Mouse (Mus musculus) layer of hippocampus, adult 18-20 months (tissue): Measurements from ENCODE around the gene Elavl3. TPM values are rescaled to one million over a fixed set of nuclear protein-coding genes. Genes with fewer than 3 reads are reported as not detected.
A peak's percentile ranks its signal among the peaks of the same experiment; 100 is the strongest.
"Not testable (repeated sequence)": the region's sequence is repeated elsewhere in the genome, so short reads cannot be mapped to it uniquely, and the experiment has no call there.

Experiments used
- DNase-seq, 2 experiments: peaks; one replicate each; pipeline ENCODE4 v3.0.0; 2022; ENCODE audit warnings: low spot score in 2 of 2
- long read RNA-seq: library from polyadenylated mRNA; stranded (forward); transcript quantifications from one replicate; pipeline ENCODE4 v2.0.0, GENCODE M21; 2021
- total RNA-seq, 2 experiments: library from RNA; stranded (reverse); gene quantifications; 2 replicates each; pipeline ENCODE4 v1.2.3; 2021

The Elavl3 gene
- 100 to 1,000 TPM; 168 to 172 TPM for total RNA-seq
- long read RNA-seq, full-length matches to known transcripts, result 1 of 44 reads
- long read RNA-seq, partial matches to known transcripts, result 1 of 44 reads
- long read RNA-seq, other reads (novel, unspliced or antisense), result 42 of 44 reads

- DNase-seq, result peak; percentile 80 to 88
Measured at GRCm38 (mm10) chr9:22051958-22052254, at the start of gene Elavl3. TSS of gene Elavl3 (minus strand) at chr9:22052023.

GRCm38 (mm10) chr9:22099922-22100321, 48.1 kb upstream of the Elavl3 start:
- DNase-seq, result no peak

DNA sequence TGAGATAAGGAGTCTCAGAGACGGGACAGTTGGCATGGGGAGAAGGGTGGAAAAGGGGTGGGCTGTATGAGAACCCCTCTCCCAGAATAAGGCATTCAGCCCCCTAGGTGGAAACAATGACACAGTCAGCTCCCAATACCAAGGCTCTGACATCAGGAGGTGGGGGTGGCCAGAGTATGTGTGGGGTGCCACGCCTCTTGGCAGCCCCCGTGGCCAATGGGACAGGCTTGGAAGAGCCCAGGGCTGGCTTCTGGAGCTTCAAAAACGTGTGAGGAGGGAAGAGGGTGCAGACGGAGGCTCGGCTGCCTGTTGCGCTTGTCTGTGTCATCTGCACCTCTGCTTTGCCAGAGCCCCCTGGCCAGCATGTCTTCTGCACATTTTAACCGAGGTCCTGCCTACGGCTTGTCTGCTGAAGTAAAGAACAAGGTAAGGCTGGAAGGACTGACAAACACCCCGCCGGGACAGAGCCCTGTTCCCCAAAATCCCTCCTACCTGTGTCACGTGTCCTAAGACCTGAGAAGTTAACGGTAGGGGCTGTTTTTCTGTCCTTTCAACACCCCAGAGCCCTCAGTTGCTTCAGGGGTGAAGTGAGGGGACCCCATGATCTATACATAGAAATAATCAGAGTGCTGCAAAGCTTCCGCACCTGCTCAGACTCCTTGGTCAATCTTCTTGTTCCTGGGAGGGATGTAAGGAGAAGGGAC, 47.3 kb upstream of the Elavl3 start, which contains the start of gene Cnn1:
Cnn1 (plus strand) TSS at position 224 of the 704 bp plus-strand sequence.
- DNase-seq, result no peak

DNA sequence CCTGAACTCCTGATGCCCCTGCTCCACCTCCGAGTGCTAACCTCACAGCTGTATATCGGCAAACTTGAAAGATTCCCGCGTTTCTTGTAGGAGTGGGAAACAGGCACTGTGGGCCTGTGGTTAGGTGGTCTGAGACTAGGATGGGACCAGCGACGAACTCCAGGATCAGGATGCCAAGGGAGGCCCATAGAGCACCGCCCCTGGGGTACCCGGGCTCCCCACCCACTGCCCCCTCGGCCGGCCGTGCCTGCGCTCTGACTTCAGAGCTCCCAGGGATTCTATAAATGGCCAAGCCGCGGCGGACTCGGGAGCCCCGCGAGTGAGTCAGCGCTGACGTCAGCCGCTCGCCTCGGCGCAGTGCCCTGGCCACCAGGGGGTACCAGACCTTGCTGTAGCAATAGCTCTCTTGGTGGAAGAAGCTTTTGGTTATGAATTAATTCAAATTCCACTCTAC, 44.1 kb upstream of the Elavl3 start:
- DNase-seq, result peak; percentile 62 to 71

GRCm38 (mm10) chr9:22092746-22093145, 40.9 kb upstream of the Elavl3 start:
- no peak for DNase-seq

GRCm38 (mm10) chr9:22089986-22090385, 38.2 kb upstream of the Elavl3 start:
- DNase-seq, result no peak

- no peak for DNase-seq
Measured at GRCm38 (mm10) chr9:22089281-22089680, 37.5 kb upstream of the Elavl3 start.

DNA sequence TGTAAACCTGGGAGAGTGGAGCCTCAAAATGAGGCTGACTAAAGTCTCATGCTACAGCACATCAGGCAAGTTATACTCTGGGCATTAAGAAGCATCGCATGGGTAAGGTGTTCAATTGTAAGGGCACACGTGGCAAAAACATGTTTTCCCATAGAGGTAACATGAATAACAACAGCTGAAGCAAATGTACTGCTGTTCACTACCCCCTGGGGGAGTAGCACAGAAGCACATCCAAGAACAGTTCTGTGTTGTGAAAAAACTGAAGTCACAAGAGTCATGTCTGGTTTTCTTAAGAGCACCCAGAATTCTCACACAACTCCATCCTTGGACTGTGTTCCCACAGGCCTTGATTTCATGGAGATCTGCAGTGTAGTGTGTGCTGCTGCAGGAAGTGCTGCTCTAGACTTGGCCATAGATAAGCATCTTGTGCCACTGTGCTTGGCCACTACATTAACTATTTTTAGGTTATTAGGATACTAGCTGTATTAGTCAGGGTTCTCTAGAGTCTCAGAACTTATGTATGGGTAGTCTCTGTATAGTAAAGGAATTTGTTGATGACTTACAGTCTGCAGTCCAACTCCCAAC, 35.3 kb upstream of the Elavl3 start:
- no peak for DNase-seq

- DNase-seq, result no peak
Measured at GRCm38 (mm10) chr9:22086012-22086411, 34.2 kb upstream of the Elavl3 start.

DNA sequence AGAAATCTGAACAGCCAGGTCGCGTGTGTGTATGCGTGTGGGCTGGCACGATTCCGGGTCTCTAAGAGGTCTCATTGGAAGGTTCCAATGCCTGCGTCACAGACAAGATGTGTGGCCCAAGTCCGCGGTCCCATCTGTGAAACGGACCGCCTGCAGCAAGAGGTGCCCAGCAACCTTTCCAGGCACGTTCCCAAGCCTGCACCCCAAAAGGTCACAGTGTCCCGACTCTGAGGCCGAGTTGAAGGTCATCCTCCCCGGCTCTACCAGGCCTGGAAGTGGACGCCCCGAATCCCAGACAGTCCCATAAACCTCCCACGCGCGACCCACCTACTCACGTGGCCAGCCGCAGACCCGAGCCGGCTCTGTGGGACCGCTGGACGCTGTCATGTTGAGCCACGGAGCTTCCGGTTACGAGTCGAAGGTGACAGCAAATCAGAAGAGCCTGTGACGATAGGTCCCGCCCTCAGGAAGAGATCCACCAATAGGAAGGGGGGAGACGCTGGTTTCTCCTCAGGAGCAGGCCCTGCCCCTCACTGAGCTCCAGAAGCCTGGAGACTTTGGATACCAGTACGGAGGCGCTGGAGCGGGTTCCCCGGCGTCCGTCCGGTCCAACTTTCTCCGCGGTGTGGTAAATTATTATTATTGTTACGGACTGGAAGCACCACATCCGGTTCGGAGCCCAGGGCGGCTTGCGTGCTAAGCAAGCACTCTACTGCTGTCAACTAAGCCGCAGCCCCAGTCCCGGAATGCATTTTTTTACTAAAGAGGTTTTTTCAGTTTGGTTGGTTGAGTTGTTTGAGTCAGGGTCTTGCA, 33.4 kb upstream of the Elavl3 start, which contains the start of gene Ecsit:
Ecsit (minus strand) TSS at position 417 of the 813 bp plus-strand sequence.
- DNase-seq, result peak; percentile 92 to 98

DNA sequence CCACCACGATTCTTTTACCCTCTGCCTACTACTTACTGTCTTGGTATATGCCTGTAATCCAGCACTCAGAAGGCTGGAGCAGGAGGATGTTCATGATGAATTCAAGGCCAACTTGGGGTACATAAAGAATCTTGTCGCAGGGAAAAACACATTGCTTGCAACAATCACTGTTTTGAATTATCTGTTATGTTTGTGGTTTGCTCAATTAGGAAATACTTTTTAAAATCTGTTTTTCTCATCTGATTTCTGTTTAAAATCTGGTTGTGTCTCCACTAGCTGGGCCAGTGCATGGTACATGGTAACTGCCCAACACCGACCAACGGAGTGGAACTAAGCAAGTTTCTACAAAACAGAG, 32.8 kb upstream of the Elavl3 start:
- no peak for DNase-seq

DNA sequence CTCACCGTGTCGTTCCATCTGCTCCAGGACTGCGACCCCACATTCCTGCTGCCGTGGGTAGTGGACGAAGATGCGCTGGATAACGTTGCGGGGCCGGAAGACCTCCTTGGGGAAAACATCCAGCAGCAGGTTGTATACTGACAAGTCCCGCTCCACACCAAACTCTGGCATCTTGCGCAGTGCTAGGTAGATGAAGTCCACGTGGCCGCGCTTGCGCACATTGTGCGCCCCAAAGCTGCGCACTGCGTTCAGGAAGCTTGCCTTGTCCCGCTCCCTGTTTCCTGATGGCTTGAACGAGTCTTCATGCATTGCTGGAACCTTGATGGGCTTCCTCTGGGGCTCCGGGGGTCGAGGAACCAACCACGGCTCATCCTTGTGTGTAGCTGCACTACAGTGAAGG, 24.4 kb upstream of the Elavl3 start:
- DNase-seq, result no peak

GRCm38 (mm10) chr9:22075778-22076177, 24.0 kb upstream of the Elavl3 start:
- not testable (repeated sequence) for DNase-seq

DNA sequence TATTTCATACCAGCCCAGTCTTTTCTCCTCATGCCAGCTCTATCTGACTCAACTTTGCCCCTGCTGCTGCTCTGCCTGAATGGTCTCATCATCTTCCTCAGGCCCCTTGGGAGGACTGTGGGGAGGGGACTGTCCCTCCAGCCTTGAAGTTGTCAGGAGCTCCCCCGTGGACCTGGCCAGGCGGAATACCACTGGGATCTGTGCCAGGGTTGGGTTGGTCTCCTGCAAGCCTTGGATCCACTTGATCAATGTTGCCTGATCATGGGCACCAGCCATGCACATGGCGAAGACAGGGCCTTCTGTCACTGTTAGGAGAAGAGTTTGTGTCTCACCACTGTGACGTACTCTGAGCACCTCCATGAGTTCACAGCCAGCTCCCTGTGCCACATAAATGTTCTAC, 20.5 kb upstream of the Elavl3 start:
- DNase-seq, result no peak

- peak; percentile 95 to 98 for DNase-seq
Measured at GRCm38 (mm10) chr9:22070791-22071573, 19.2 kb upstream of the Elavl3 start, which contains the start of the genes Gm49318 and Zfp653. TSS of gene Gm49318 (minus strand) at chr9:22071259. TSS of gene Zfp653 (minus strand) at chr9:22071376.

DNA sequence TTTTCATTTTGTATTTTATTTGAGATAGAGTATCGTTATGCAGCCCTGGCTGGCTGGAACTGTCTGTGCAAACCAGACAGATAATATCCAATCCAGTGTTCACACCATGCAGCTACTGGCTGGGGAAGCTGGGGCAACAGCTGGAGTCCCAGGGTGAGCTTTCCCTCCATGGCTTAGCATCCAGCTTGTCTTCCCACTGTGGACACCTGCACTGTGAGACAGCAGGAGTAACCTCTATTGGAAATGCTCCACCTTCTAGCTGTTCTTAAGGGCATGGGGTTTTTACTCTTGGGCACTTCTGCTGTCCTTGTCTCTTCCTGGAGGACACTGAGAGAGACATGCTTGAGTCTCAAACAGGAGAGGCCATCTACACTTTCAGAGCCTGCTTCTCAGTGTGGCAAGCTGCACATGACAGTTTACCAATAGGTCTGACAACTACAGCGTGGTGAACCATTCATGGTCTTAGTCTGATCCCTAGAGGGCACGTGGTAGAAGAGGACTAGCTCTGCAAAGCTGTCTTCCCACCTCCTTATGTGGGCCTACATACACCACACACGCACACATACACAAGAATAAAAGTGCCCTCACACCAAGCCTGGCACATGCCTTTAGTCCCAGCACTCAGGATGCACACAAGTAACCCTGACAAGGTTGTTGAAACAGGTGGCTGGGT, 18.2 kb upstream of the Elavl3 start:
- no peak for DNase-seq

DNA sequence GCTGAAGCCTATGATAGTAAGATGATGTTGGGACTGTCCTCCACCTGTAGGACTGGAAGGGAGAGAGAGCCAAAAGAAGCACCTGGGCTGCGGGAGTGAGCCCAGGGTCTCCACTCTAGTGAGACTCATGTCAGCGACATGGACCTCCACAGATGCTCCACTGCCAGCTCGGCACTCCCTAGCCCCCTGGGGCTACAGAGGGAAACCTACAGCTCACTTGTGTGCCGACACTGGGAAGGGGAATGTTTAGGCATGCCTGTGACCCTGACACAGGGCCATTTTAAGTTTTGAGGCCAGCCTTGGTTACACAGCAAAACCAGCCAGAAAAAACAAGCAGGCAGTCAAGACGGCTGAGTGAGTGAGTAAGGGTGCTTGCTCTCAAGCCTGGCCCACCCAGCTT, 15.4 kb upstream of the Elavl3 start:
- DNase-seq, result no peak

DNA sequence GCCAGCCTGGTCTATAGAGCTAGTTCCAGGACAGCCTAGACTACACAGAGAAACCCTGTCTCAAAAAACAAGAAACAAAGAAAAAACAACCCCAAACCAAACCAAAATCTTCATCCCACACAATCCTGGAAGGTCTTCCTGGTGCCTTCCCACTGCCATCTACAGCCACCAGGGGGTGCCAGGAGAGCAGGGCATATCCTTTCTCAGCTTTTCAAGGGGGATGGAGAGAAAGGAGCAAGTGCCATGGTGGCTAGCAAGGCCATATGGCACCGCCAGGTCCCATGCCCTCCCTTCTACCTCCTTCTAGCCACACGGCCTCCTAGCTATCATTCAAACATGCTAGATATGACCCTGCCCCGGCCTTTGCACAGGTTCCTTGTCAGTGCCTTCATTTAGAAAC, 14.6 kb upstream of the Elavl3 start:
- DNase-seq, result peak in 1 of 2 experiments; percentile 64

DNA sequence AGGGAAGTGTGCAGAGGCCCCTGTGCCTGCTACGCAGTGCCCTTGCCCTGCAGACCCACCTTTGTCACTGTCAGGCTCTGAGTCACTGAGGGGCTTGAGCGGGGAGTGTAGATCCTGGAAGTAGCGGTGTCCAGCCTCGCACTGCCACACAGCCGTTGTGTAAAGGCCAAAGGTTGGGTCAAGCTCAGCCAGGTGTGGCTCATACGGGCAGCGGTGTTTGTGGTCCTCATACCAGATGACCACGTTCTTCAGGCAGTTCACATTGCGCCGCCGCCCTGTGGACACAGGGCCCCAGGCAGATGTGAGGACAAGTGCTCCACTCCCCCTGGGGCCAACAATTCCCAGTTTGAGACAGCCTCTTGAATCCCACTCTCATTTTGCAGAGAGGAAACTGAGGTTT, 13.8 kb upstream of the Elavl3 start:
- no peak for DNase-seq

GRCm38 (mm10) chr9:22064341-22064740, 12.5 kb upstream of the Elavl3 start:
- DNase-seq, result peak in 1 of 2 experiments; percentile 74
